Mouse (Mus musculus) E14TG2a.4 (cell line): ENCODE measurements around the gene Cd200.

ENCODE experiments used
- CTCF ChIP-seq: conservative IDR thresholded peaks from 2 replicates; pipeline ENCODE4 v1.5.1; 2014; ENCODE audit warnings: low read length
- NANOG ChIP-seq: IDR thresholded peaks from 2 replicates; pipeline ENCODE4 v1.6.1; 2014; ENCODE audit warnings: borderline replicate concordance, low read length, mixed read lengths
- POU5F1 ChIP-seq: IDR thresholded peaks from 2 replicates; pipeline ENCODE4 v1.6.1; 2014; ENCODE audit warnings: low read length, borderline replicate concordance

DNA sequence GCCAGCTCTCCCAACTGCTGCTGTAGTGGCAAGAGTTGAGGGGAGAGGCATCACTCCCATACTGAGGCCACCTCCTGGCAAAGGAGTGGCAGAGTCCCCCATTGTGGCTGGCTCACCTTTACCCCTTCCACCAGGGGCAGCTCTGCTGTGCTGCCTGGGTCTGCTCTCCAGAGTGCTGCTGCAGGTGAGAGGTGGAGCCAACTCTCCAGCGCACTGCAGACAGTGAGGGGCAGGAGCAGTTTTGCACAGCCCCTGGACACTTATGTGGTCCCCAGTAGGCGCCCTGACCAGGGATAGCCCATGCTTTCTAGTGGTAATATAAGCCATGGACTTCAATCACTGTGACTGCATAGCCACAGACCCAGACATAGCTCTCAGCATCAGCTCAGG is 74.5 kb downstream of the Cd200 start:
- TF ChIP-seq CTCF (no peak), POU5F1 (no peak), NANOG (no peak)
